Mouse (Mus musculus) cerebellum, postnatal 10 days (tissue): ENCODE results near the gene Tuba4a.

Source experiments
- DNase-seq, 2 experiments: peaks; one replicate each; pipeline ENCODE4 v3.0.0; 2021; ENCODE audit warnings: mixed read lengths in 2 of 2

Tuba4a gene

DNA sequence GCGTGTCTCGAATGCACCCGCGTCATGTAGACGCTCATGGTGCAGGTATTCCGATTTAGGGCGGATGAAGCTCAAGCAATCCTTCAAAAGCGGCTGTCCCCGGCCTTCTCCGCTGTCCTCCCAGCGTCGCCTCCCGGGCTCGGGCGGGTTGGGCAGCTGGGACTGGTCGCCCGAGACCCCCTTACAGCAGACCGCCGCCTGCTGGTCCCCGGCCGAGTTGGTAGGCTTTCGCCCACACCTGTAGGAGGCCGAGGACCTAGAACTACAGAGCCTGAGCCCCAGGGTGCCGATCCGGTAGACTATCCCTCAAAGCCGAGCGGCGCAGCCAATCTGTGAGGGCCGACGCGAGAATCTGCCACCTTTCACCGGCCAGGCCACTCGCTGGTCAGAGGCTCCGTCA is at the start of gene Tuba4a:
Tuba4a (minus strand) TSS at position 335 of the 400 bp plus-strand sequence.
- peak; percentile 75 to 78 for DNase-seq

DNA sequence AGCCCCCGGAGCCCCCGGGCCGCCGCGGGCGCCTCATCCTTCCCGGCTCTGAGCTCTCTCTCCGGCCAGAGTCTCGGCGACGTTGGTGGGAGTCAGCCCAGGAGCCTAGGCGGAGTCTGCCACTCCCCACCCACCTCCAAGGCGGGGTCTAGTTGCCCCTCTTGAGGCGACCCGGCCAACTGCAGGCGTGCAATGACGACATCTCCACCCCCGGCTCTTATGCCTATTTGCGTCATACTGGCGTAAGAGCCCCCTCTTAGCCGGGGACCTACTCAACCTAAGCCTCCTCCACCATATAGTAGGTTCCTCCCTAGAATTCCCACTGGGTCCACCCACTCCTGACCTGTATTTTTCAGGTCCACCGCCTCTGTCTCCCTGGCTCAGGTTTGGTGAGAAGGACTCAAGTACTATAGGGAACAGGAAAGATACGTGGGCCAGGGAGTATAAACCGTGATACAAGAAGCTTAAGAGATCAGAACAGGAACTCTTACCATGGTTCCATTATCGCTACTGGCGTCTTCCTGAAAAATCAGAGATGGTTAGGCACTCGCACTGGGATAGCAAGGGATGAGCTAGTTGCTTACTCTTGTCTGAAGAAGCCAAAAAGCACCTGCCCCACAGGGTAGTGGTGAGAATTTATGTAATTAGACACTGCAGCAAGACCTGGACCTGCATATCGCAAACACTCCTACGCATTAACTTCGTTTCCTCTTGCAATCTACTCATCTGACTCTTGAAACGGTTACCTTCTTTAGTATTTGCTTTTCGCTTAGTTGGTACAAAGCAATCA is 44.6 kb upstream of the Tuba4a start, which contains the start of gene Ptprn:
Ptprn (minus strand) TSS at position 412 of the 790 bp plus-strand sequence.
- DNase-seq: peak; percentile 84 to 88

DNA sequence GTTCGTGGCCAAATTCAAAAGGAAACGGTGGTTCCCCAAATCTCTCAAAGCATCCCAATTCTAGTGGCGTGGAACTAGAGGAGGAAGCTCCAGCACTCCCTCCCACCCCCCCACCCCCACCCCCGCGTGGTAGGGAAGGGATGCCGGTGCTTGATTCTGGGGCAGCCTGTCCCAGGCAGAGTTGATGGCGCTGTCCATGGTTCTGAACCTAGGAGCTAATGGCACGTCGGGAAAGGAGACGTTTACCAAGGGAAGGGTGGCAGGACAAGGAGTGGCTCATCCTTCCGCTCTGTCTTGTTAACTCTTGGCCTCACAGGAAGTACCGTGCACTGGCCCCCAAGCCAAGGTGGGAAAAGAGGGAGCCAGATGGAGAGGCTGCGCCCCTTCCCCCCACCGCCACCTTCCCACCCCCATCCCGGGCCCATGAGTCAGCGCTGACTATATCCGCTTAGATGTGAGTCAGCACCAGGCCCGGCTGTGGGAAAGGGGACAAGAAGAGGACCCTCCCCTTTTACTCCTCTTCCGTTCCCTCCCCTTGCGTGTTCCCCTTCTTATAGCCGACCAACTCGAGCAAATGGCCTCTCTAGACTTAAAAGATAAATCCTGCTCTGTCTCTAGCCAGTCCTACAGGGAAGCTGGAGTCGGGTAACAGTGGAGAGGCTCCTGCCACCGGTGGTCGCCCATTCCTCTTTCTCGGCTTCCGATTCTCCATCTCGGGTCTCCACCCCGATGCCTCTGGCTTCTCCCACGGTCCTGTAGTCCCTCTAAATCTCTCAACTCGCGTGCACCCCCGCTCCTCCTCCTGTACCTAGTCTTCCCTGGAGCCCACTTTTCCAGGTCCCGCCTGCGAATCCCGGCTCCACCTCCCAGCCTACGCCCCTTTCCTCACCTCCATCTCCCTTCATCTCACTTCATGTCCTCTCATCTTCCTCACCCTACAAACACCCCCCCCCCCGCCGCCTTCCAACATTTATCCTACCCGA is 43.6 kb upstream of the Tuba4a start:
- DNase-seq: peak; percentile 56 to 61

DNA sequence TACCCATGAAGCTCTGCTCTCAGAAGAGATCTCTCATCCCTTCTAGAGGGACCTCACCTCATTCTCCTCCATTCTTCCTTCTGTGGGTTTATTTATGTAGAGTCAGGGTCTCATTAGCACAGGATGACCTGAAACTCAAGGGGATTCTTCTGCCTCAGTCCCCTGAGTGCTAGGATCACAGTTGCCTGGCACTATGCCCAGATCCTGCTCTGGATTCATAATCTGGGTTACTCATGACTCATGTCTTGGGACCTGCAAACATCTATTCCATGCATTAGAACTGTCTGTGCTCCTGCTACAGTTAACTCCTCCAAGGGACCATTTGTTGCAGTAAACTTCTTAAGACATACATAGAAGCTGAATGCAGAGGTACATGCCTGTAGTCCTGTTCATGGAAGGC is 41.6 kb upstream of the Tuba4a start:
- DNase-seq: peak in 1 of 2 experiments; percentile 27

DNA sequence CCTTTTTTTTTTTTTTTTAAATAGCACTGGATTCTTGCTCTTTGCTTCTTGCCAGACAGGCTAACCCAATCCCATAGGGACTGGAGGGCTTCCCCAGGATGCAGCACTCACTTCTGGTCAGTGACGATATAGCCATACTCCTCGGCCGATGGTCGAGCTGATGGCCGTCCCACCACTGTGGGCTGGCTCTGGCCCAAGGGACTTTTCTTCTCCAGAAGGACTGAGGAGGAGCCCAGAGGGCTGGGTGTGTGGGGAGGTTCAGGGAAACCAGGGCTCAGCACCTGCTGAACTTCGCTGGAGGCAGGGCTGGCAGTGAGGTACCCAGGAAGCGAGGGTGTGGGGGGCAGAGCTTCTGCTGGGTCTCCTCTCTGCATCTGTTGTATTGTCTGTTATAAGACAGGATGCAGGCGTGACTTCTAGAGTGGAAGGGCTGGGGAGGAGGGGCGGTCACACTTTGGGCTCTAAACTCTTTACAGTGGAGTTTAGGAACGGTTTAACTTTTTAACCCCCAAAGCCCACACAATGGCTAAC is 35.9 kb upstream of the Tuba4a start:
- peak; percentile 38 to 40 for DNase-seq

DNA sequence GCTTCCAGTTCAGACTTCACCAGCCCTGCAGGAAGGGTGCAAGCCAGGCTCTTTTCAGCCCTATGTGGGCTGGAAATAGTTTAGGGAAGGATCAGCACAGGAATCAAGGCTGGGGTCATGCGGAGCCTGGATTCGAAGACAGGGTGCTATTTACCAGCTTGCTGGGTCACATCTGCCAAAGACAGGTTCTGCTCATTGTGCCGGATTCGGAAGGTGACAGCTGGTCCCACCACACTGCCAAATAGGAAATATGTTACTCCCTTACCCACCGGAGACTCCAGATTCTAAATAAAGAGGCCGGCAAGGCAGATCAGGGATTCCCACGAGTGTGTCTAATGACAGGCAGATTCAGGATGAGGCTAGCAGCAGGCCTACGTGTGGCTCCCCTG is 35.0 kb upstream of the Tuba4a start:
- DNase-seq: peak; percentile 65 to 66

DNA sequence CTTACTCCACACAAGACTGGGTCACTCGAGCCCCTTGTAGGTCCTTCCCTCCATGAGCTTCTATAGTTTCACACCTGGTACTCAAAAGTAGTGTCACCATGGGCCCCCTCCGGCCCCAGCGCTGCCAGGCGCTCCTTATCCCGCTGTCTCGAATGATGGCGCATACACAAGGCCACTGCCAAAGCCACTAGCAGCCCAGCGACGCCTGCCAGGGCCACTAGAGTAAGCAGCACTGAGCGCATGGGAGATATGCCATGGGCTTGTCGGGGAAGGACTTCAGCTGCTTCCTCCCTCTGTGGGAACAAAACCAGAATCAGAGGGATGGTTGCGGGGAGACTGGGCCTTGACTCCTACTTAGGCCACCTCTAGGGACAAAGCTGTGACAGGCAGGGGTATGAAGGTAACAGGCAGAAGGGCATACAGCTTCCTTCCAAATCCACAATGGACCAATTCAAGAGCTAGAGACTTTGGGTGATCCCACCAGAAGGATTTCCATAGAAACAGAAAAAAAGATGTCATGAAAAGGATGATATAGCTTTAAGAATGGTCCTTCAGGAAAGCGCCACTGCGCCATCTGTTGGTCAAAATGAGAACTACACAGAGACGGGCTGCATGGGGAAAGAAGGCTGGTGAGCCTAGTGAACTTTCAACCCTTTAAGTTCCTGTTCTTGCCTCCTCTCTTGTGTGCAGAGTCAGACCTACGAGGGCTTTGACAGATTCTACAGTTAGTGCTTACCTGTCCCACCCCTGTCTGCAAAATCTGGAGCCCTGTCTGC is 34.4 kb upstream of the Tuba4a start:
- DNase-seq: peak; percentile 93 to 97

DNA sequence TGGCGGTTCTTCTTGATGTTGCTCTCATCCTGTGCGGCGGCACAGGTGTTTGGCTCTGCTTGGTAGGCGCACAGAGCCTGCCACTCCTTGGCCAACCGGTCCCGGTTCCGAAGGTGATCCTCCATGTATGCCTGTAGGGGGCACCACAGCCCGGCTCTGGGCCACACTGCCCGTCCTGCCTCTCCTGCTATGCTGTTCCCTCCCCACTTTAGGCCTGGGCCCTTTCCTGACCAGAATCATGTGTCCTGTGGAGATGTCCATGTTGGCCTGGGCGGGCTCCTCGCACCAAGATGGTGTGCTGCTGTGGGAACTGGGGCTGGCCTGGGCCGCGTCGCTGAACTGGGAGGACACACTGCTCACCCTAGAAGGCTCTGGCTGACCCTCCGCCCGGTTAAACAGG is 33.4 kb upstream of the Tuba4a start:
- DNase-seq: peak; percentile 37 to 51

DNA sequence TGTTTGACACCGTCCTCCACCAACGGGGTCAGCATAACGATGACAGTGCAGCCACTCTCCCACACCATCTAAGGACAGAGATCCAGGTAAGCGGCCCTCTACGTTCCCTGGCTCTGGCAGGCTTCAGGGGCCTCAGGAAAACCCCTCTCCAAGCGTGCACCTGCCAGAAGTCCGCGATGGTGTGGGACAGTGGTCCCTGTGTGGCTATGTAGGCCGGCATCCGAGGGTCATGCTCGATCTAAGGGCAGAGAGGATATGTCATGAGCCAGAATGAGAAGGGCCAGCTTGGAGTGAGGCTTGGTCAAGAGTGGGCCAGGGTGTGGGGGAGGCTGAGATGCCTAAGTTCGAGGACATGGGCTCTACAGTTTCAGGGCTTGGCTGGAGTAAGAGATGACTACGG is 32.6 kb upstream of the Tuba4a start:
- peak in 1 of 2 experiments; percentile 19 for DNase-seq

DNA sequence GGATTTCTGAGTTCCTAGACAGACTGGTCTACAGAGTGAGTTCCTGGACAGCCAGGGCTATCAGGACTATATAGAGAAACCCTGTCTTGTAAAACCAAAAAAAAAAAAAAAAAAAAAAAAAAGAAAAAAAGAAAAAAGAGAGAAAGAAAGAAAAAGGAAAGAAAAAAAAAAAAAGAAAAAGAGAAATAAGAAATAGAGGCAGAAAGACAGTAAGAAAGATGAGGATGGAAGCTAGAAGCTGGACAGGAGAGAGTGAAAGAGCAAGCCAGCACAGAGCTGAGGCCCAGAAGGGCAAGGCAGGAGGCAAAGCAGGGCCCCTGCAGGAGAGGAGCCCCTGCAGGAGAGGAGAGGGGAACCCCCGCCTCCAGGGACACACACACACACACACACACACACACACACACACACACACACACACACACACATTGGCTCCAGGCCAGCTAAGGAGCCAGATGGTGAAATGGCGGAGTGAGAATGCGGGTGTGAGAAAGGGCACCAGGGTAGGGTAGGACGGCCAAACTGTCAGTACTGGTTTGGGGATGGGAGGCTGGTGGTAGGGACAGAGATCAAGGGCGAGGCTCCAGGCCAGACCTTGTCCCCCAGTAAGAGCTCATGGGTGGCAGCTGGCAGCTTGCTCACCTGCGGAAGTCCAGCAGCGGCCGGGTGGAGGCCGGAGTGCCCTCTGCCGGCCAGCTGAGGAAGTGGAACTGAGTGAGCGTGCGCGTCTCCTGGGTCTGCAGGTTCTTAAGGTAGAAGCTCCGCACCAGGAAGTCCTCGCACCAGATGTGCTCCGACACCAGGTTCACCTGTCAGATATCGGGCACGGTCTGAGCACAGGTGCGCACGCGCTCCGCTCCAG is 31.7 kb upstream of the Tuba4a start:
- DNase-seq: peak; percentile 88 to 89

DNA sequence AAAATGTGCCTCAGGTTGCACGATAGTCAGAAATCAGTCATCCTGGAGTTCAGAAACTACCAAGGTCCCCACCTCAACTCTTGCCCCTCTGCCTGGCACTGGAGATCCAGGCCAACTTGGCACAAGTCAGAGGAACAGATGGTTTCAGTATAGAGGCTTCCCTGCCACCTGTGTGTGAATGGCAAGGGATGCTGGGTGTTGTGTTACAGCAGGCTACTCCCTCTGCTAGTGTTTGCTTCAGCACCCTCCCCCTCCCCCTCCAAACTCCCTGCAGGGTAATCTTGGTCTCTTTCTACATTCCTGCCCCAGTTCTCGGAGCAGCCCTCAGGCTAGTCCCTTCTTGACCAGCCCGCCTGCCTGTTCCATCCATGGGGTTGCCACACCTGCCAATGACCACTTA is 30.8 kb upstream of the Tuba4a start:
- peak; percentile 85 to 87 for DNase-seq

DNA sequence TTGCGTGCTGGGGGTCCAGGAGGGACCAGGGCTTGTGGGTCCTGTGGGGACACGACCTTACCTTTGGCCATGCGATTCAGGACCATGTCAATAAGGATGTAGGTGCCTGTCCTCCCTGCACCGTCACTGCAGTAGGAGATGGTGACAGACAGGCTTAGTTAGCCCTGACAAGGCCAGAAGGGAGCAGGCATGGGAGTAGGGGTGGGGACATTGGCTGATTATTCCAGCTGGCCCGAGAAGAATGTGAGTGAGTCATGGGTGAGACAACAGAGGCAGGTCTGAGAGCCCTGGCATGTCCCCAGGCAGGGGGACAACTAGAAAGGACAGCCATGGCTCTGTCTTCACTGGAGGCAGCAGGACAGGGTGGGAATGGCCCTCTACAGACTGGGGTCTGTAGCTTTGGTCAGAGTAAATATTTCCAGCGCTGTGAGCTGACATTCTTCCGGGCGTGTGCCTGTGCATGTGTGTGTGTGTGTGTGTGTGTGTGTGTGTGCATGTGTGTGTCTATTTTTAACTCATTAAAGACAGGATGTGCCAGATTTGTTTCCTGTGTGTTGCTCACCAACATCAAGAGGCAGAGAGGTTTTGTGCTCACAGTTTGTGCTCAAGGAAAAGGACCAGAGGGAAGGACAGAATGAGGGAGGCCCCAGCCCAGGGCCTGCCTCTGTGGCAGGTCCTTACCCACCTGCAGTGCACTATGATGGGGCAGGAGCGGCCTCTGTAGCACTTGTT is 28.5 kb upstream of the Tuba4a start:
- peak; percentile 70 to 71 for DNase-seq

DNA sequence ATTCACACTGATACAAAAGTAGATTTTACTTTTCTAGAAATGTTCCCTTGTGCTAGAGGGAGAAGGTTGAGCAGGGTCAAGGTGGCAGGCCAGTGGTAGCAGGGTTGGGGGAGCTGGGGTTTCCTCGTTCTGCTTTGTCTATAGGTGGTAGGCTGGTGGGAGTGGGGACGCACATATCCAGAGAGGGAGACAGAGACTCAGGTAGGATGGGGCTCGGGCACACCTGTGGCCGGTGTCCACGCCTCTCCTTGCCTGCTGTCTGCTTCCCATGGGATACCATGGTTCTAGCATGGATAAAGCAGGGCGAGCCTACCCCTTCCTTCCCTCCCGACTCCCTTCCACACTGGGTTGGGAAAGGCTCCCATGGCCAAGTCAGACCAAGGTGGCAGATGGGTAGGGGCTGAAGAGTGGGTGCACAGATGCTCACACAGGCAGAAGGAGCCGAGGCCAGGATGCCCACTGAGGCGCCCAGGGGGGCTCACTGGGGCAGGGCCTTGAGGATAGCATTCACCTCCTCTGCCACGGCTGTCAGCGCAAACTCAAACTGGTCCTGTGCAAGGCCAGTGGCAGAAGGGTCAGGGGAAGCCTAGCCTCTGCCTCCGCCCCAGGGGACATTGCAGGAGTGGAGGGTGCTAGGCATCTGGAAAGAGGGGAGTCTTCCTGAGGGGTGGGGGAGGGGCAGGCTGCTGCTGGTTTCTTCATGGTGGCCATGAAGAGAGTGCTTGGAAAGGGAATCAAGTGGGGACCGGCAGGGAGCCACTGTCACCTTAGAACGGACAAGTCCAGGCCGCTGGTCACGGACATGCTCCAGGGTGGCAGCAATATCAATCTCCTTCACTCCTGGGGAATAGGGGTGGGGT is 27.6 kb upstream of the Tuba4a start:
- peak; percentile 56 to 61 for DNase-seq

DNA sequence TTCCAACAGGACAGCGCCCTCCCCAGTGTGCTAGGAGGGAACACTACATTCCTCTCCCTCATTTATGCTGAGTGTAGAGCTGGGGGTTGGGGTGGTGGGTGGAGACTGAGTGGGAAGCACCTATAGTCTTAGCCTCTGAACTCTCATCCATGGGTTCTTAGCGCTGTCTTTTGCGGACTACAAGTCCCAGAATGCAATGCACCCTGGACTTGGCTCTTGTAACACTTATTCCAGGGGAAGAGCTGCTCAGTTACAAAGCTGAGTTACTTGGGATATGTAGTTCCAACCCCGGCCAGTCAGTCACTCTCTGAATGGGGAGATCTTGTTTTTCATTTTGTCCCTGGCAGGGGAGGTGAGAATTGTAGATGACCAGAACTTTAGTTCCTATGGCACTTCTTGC is 25.2 kb upstream of the Tuba4a start:
- peak; percentile 75 for DNase-seq

DNA sequence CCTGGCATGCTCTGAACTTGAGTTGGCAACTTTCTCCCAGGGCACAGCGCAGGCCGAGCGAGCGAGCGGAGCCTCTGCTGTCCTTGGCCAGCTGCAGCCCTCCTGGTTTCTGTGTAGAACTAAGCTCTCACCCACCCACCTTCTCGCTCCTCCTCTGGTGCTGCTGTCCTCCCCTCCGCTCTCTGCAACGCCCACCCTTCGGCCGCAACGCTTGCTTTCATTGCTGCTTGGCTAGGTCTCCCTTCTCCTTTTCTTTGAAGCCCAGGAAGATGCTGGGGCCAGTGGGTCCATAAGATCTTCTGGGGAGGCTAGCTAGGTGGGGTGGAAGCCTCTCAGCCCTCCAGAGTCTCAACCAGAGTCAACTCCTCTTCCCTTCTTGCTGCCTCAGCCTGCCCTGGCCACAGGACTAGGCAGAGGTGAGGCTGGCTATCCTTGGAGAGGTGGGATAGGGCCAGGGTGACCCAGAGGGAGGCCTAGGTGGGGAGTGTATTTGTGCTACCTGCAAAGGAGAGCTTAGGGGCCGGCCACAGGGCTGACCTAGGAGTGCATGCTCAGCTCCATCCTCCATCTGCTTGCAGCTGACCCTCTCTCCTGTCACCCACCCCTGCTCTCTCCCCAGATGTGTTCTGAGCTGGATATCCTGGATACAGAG is 24.6 kb upstream of the Tuba4a start:
- no peak for DNase-seq

DNA sequence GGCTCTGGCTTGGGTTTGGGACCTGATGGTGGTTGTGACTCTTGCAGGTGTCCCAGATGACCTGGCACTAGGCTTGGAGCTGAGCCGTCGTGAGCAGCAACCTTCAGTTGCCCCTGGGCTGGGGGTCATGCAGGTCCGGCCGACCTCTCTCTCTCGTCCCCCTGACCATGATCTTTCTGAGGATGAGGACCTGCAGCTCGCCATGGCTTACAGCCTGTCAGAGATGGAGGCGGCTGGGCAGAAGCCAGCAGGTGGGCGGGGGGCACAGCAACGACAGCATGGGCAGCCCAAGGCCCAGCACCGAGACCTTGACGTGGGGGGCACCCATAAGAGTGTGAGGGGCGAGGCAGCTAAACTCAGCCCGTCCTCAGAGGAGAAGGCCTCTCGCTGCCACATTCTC is 23.7 kb upstream of the Tuba4a start:
- DNase-seq: no peak

DNA sequence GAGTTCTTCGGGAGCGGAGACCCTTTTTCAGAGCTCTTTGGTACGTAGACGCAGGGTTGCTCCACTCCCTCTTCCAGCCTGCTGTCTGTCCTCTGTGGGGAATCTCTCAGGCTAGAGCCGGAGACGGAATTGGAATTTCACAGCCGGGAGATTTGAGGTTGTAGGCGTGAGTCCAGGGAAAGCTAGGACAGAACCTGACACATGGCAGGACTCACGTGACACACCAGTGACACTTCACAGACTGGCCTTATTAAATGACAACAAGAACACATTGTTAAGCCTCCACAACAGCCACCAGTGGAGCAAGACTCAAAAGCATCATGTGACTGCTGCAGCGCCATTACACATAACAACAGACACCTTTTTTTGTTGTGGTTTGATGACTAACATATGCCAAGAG is 19.9 kb upstream of the Tuba4a start:
- peak in 1 of 2 experiments; percentile 18 for DNase-seq

DNA sequence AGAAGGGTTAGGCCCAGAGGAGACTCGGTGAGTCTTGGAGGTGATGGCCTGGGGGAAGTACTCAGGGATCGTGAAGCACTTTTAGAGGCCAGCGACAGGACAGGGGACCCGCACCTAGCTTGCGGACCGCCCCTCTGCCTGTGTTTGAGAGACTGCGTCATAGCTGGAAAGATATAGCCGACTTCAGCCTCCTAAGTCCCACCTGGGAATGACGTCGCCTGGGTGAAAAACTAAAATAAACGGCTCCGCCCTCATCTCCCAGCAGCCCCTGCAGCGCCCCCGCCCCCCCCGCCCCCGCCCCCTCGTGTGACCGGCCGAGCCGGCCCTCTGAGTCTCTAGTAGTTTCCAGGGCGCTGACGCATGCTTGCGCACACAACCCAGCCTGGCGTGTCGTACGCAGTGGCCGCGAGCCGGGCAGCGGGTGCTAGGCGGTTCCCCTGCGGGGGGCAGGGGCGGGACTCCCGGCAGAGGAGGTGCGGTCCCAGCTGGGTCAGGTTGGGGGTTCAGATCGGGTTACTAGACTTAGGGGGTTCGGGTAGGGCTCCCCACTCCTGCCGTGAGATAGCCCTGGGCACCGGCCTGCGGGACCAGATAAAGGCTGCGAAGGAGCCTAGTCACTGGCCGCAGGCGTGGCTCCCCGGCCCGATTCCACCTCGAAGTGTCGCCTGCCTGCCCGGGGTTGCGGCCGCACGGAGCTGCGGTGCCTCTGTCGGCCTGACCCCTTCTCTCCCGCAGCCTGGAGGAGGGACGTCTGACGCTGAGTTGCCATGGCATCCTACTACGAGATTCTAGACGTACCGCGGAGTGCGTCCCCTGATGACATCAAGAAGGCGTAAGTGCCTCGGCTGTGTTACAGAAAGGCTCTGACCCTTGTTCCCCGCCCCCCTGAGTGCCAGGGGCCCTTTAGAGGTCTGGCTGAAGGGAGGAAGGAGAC is 16.7 kb upstream of the Tuba4a start, which contains the start of gene Dnajb2:
Dnajb2 (plus strand) TSS at position 290 of the 934 bp plus-strand sequence.
- peak; percentile 89 to 91 for DNase-seq
